Mouse (Mus musculus) spleen, adult 18-20 months (tissue): ENCODE results near the gene Loxl4.

Experiments
- DNase-seq, 2 experiments: peaks; one replicate each; pipeline ENCODE4 v3.0.0; 2022; ENCODE audit warnings: mixed read lengths in 2 of 2

The Loxl4 gene

GRCm38 (mm10) chr19:42561991-42562390 is 50.6 kb downstream of the Loxl4 start:
- DNase-seq = no peak

- no peak for DNase-seq
Measured at GRCm38 (mm10) chr19:42558701-42559100, 53.9 kb downstream of the Loxl4 start.
